Mouse (Mus musculus) MEL (cell line): ENCODE measurements around the gene Rgs8. TPM values are rescaled to one million over a fixed set of nuclear protein-coding genes. Genes with fewer than 3 reads are reported as not detected.

Experiments used
- DNase-seq: peaks from one replicate; pipeline ENCODE4 v3.0.0; 2011; ENCODE audit warnings: low read depth, low spot score
- H3K27ac ChIP-seq: 2 replicates; pipeline ENCODE4 v1.5.1; 2012; ENCODE audit warnings: low read depth, mild to moderate bottlenecking, control low read depth, low read length, moderate library complexity; ENCODE audit not compliant: control insufficient read depth
- H3K27me3 ChIP-seq, 2 experiments: fragments of 150-350 bp in 1 of 2; sonication (generic) in 1 of 2; 2 replicates each; pipeline ENCODE4 v1.6.1; 2012; ENCODE audit warnings: low read length in 2 of 2, mild to moderate bottlenecking in 2 of 2, improper control_type of control experiment in 1 of 2, moderate library complexity in 1 of 2; ENCODE audit not compliant: insufficient read depth in 2 of 2, control insufficient read depth in 1 of 2
- H3K36me3 ChIP-seq, 2 experiments: 2 replicates each; pipeline ENCODE4 v1.6.1; 2012 to 2014; ENCODE audit warnings: low read length in 2 of 2, improper control_type of control experiment in 1 of 2, inconsistent platforms in 1 of 2, mild to moderate bottlenecking in 1 of 2; ENCODE audit not compliant: insufficient read depth in 2 of 2, control insufficient read depth in 1 of 2
- H3K4me1 ChIP-seq, 2 experiments: fragments of 150-350 bp in 1 of 2; sonication (generic) in 1 of 2; 2 replicates each; pipeline ENCODE4 v1.6.1; 2012; ENCODE audit warnings: low read length in 2 of 2, improper control_type of control experiment in 1 of 2, mild to moderate bottlenecking in 1 of 2; ENCODE audit not compliant: insufficient read depth in 2 of 2, control insufficient read depth in 1 of 2
- H3K4me3 ChIP-seq, 2 experiments: fragments of 150-350 bp in 1 of 2; sonication (generic) in 1 of 2; 2 replicates each; pipeline ENCODE4 v1.5.1; 2012; ENCODE audit warnings: low read depth in 2 of 2, low read length in 2 of 2, mild to moderate bottlenecking in 2 of 2, moderate library complexity in 2 of 2, control low read depth in 1 of 2, improper control_type of control experiment in 1 of 2; ENCODE audit not compliant: control insufficient read depth in 1 of 2, insufficient read depth in 1 of 2
- H3K79me2 ChIP-seq: 2 replicates; pipeline ENCODE4 v1.6.1; 2012; ENCODE audit warnings: mild to moderate bottlenecking, low read length, moderate library complexity; ENCODE audit not compliant: control insufficient read depth, poor library complexity, insufficient read depth
- H3K9ac ChIP-seq: 2 replicates; pipeline ENCODE4 v1.6.1; 2012; ENCODE audit warnings: low read depth, mild to moderate bottlenecking, control low read depth, low read length, moderate library complexity; ENCODE audit not compliant: control insufficient read depth, poor library complexity, severe bottlenecking
- H3K9me3 ChIP-seq: fragments of 150-350 bp; sonication (generic); replicated peaks from 2 replicates; pipeline ENCODE4 v1.6.1; 2012; ENCODE audit warnings: mild to moderate bottlenecking, low read length, improper control_type of control experiment, moderate library complexity; ENCODE audit not compliant: insufficient read depth
- E2F4 ChIP-seq: IDR thresholded peaks from 2 replicates; pipeline ENCODE4 v1.6.1; 2011; ENCODE audit warnings: low read depth, low read length, improper control_type of control experiment, borderline replicate concordance
- ELF1 ChIP-seq: IDR thresholded peaks from 2 replicates; pipeline ENCODE4 v1.6.1; 2014; ENCODE audit warnings: low read depth, mild to moderate bottlenecking, inconsistent platforms, low read length, improper control_type of control experiment, moderate library complexity
- EP300 ChIP-seq, 2 experiments: IDR thresholded peaks; 2 replicates each; pipeline ENCODE4 v1.6.1; 2011; ENCODE audit warnings: improper control_type of control experiment in 2 of 2, low read length in 2 of 2, low read depth in 1 of 2, mild to moderate bottlenecking in 1 of 2
- KAT2A ChIP-seq: conservative IDR thresholded peaks from 2 replicates; pipeline ENCODE4 v1.6.1; 2012; ENCODE audit warnings: low read depth, low read length, improper control_type of control experiment, inconsistent platforms
- MAZ ChIP-seq: IDR thresholded peaks from 2 replicates; pipeline ENCODE4 v1.6.1; 2012; ENCODE audit warnings: low read depth, mild to moderate bottlenecking, inconsistent platforms, low read length, improper control_type of control experiment
- NELFE ChIP-seq: IDR thresholded peaks from 2 replicates; pipeline ENCODE4 v1.6.1; 2011; ENCODE audit warnings: low read depth, low read length, improper control_type of control experiment
- POLR2A ChIP-seq, 2 experiments: IDR thresholded peaks; 2 replicates each; pipeline ENCODE4 v1.6.1; 2011 to 2012; ENCODE audit warnings: low read length in 2 of 2, mild to moderate bottlenecking in 2 of 2, control low read depth in 1 of 2, improper control_type of control experiment in 1 of 2, low read depth in 1 of 2, moderate library complexity in 1 of 2; ENCODE audit not compliant: control insufficient read depth in 1 of 2, insufficient read depth in 1 of 2, poor library complexity in 1 of 2
- POLR2AphosphoS2 ChIP-seq: IDR thresholded peaks from 2 replicates; pipeline ENCODE4 v1.6.1; 2011; ENCODE audit warnings: low read length, improper control_type of control experiment
- POLR2AphosphoS5 ChIP-seq: IDR thresholded peaks from 2 replicates; pipeline ENCODE4 v1.6.1; 2012; ENCODE audit warnings: low read depth, borderline replicate concordance, mild to moderate bottlenecking, inconsistent platforms, low read length, moderate library complexity, mixed read lengths
- RAD21 ChIP-seq: IDR thresholded peaks from 2 replicates; pipeline ENCODE4 v1.6.1; 2011; ENCODE audit warnings: mild to moderate bottlenecking, low read depth, low read length, improper control_type of control experiment
- SIN3A ChIP-seq: IDR thresholded peaks from 2 replicates; pipeline ENCODE4 v1.6.1; 2012; ENCODE audit warnings: low read length, improper control_type of control experiment, inconsistent platforms
- SMC3 ChIP-seq: IDR thresholded peaks from 2 replicates; pipeline ENCODE4 v1.6.1; 2011; ENCODE audit warnings: low read depth, low read length, improper control_type of control experiment
- UBTF ChIP-seq: IDR thresholded peaks from 2 replicates; pipeline ENCODE4 v1.6.1; 2012; ENCODE audit warnings: low read depth, mild to moderate bottlenecking, inconsistent platforms, low read length, improper control_type of control experiment, moderate library complexity, borderline replicate concordance; ENCODE audit not compliant: insufficient read depth
- USF2 ChIP-seq, 2 experiments: IDR thresholded peaks; 2 replicates each; pipeline ENCODE4 v1.6.1; 2011 to 2012; ENCODE audit warnings: improper control_type of control experiment in 2 of 2, low read length in 2 of 2, borderline replicate concordance in 1 of 2, inconsistent platforms in 1 of 2, low read depth in 1 of 2, mild to moderate bottlenecking in 1 of 2; ENCODE audit not compliant: insufficient read depth in 1 of 2
- ZC3H11A ChIP-seq: IDR thresholded peaks from 2 replicates; pipeline ENCODE4 v1.6.1; 2012; ENCODE audit warnings: low read depth, mild to moderate bottlenecking, inconsistent platforms, low read length, improper control_type of control experiment
- ZNF384 ChIP-seq: IDR thresholded peaks from 2 replicates; pipeline ENCODE4 v1.6.1; 2012; ENCODE audit warnings: low read depth, mild to moderate bottlenecking, inconsistent platforms, low read length, improper control_type of control experiment
- polyA plus RNA-seq, 2 experiments: library from polyadenylated mRNA; stranded (reverse) in 1 of 2; unstranded in 1 of 2; fragments of >175 nt in 1 of 2; fragments of >200 nt in 1 of 2; gene quantifications; 2 replicates each; pipeline versions ENCODE4 v1.2.1 to v1.2.4; 2012; ENCODE audit warnings: low replicate concordance in 2 of 2, low read depth in 1 of 2; ENCODE audit not compliant: insufficient read length in 2 of 2, insufficient read depth in 1 of 2, missing spikeins in 1 of 2
- total RNA-seq: library from RNA; depleted of rRNA; stranded (reverse); fragments of 300-350 nt; gene quantifications from 2 replicates; pipeline ENCODE4 v1.2.3, GENCODE M21; 2012

The Rgs8 gene
- total and polyA plus RNA-seq, 3 experiments, result not detected

DNA sequence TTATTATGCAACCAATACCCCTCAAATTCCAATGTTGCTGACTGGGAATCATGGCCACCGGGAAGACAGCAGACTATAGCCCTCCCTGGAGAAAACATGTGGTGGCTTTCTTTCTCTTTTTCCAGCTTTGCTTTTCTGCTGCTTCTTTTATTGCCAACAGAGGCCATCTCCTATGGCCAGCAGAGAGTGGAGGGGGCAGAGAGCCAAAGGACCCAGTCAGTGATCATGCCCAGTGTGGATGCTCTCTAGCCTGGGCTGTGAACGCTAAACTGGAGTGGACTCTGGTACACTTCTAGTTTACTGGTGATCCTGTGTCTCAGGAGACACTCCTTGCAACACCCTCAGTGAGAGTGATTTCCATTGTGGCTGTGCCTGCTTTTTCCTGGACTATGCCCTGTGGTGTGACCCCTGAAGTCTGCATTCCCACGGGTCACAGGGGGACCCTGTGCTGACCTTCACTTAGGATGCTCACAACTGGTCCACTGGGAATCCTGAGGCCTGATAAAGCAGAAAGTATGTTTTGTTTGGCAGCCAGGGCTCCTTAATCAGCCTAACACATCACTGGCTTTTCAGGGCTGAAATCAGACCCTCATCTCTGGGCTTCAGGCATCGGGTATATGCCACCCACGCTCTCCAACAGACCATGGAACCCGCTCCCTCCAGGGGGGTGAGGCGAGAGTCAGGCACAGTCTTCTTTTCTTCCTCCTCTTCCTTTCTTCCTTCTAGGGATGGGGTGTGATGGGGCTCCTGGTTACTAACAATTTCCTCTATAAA, 45.7 kb downstream of the Rgs8 start:
- Histone ChIP-seq H3K9ac (no peak overlapping the region), H3K4me1 (no peaks in the 10 kb centered on the region)
- TF ChIP-seq KAT2A (no peak), POLR2AphosphoS2 (no peak), ZC3H11A (no peak)
- TF ChIP-seq, all 39 proteins: peak for 0
- no peaks in the 10 kb centered on the region for H3K36me3 ChIP-seq
- no peaks in the 10 kb centered on the region for H3K79me2 ChIP-seq
- no peak for DNase-seq
- no peak overlapping the region for H3K4me3 ChIP-seq
- no peaks in the 10 kb centered on the region for H3K9me3 ChIP-seq
- no peak overlapping the region for H3K27ac ChIP-seq
- H3K27me3 ChIP-seq, result no peaks in the 10 kb centered on the region

DNA sequence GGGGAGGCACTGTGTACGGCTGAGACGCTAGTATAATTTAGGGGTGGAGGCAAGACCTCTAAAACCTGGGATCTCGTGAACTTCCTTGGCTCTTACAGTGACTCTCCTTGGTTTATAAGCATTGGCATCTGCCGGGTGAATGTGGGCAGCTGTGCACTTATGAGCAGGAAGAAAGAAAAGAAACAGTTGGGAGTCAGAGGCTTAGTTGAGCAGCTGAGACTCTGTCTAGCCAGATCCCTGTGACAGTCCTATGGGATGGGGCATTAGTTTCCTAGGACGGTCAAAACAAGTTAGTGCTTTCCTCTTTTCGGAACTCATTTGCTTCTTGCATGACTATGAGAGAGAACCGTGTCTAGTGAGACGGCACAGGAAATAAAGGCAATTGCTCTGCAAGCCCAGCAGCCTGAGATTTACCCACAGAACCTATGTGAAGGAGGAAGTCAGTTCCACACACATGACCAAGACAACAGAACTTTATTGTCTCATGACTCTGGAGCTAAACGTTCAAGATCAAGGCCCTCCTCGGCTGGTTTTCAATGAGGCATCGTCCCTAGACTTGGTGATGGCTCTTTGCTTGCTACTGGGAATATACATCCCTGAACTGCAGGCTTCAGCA, 47.7 kb downstream of the Rgs8 start:
- H3K27me3 ChIP-seq, result no peaks in the 10 kb centered on the region
- no peak overlapping the region for H3K27ac ChIP-seq
- no peak overlapping the region for H3K4me3 ChIP-seq
- no peak for DNase-seq
- H3K9me3 ChIP-seq, result no peaks in the 10 kb centered on the region
- no peaks in the 10 kb centered on the region for H3K36me3 ChIP-seq
- no peaks in the 10 kb centered on the region for H3K79me2 ChIP-seq
- TF ChIP-seq POLR2AphosphoS2, result no peak
- no peak overlapping the region for H3K9ac ChIP-seq
- H3K4me1 ChIP-seq, result no peaks in the 10 kb centered on the region

DNA sequence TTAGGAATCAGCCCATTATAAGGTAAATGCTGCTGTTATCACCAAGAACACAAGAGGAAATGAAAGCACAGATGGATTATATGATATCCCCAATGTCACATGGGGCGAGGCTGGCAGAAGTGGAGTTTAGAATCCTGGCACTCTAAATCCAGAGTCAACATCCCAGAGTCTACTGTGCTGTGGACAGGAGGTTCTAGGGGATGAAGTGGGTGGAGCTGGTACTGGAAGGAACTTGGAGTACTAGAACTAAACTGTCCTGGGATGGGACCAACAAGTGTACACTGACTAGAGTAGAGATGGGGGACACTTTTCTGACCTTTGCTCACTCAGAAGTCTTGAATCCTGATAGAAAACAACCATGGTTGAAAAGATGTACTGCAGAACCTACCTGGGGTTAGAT, 48.6 kb downstream of the Rgs8 start:
- no peak for DNase-seq
- Histone ChIP-seq H3K36me3 (no peaks in the 10 kb centered on the region), H3K27me3 (no peaks in the 10 kb centered on the region), H3K4me1 (no peaks in the 10 kb centered on the region), H3K27ac (no peak overlapping the region), H3K4me3 (no peak overlapping the region), H3K9me3 (no peaks in the 10 kb centered on the region), H3K79me2 (no peaks in the 10 kb centered on the region), H3K9ac (no peak overlapping the region)
- TF ChIP-seq POLR2A (IDR thresholded peaks at IDR 0.05; ENCODE audit: control insufficient read depth in 1 of 2, insufficient read depth in 1 of 2, low read depth in 1 of 2, low read length in 2 of 2, poor library complexity in 1 of 2) (no peak), USF2 (IDR thresholded peaks at IDR 0.05; ENCODE audit: borderline replicate concordance in 1 of 2, insufficient read depth in 1 of 2, low read depth in 1 of 2, low read length in 2 of 2) (no peak), UBTF (no peak), MAZ (no peak), ZNF384 (no peak), EP300 (IDR thresholded peaks at IDR 0.05; ENCODE audit: low read depth in 1 of 2, low read length in 2 of 2) (no peak), SIN3A (no peak), POLR2AphosphoS5 (no peak), ELF1 (no peak), RAD21 (no peak), NELFE (no peak), SMC3 (no peak), E2F4 (no peak)
